Mouse (Mus musculus): ENCODE data around the gene Smim17. TPM values are rescaled to one million over a fixed set of nuclear protein-coding genes. Genes with fewer than 3 reads are reported as not detected.

Gene Smim17
- not detected in 2 replicates for polyA plus RNA-seq (2014; fragmentation: Nextera tagmentation; extraction: Ambion mirVana)

GRCm38 (mm10) chr7:6397996-6398975 lies at the start of gene Smim17:
Gene Smim17 (plus strand): TSS chr7:6398715.
- WGBS: 27% methylated on average over 25 of the region's 25 CpGs
- Histone ChIP-seq H3K36me3 (ENCODE audit: control insufficient read depth, insufficient read depth, low read length) (no peaks in the 10 kb centered on the region; the same call in none of the 2 replicates), H3K9me3 (ENCODE audit: control insufficient read depth, low read depth, low read length) (no peaks in the 10 kb centered on the region), H3K9ac (replicated peaks; ENCODE audit: low read depth, low read length) (no peak within 1 kb of the TSS), H3K27me3 (ENCODE audit: control insufficient read depth, insufficient read depth, low read length) (no peaks in the 10 kb centered on the region), H3K4me1 (ENCODE audit: control insufficient read depth, insufficient read depth, low read length) (no peaks in the 10 kb centered on the region), H3K4me2 (replicated peaks; ENCODE audit: low read depth, low read length) (peak within 1 kb of the TSS; percentile 63), H3K4me3 (ENCODE audit: low read depth, low read length) (peak within 1 kb of the TSS; percentile 39), H3K27ac (ENCODE audit: low read length) (no peak within 1 kb of the TSS)
- peak; percentile 85; the same call in 1 of the 2 replicates for ATAC-seq (ENCODE audit: insufficient number of reproducible peaks, insufficient read depth, low FRiP score, low read depth)

GRCm38 (mm10) chr7:6358121-6358520 lies 40.4 kb upstream of the Smim17 start:
- whole genome bisulfite sequencing: 52% methylated on average over 2 of the region's 2 CpGs
- Histone ChIP-seq H3K27ac (ENCODE audit: low read length) (no peak overlapping the region), H3K27me3 (ENCODE audit: control insufficient read depth, insufficient read depth, low read length) (no peaks in the 10 kb centered on the region), H3K9me3 (ENCODE audit: control insufficient read depth, low read depth, low read length) (no peaks in the 10 kb centered on the region), H3K4me1 (ENCODE audit: control insufficient read depth, insufficient read depth, low read length) (no peaks in the 10 kb centered on the region), H3K36me3 (ENCODE audit: control insufficient read depth, insufficient read depth, low read length) (peaks cover 5% of the 10 kb centered on the region; the same call in 1 of the 2 replicates), H3K4me2 (replicated peaks; ENCODE audit: low read depth, low read length) (no peak overlapping the region), H3K9ac (replicated peaks; ENCODE audit: low read depth, low read length) (no peak overlapping the region), H3K4me3 (ENCODE audit: low read depth, low read length) (no peak overlapping the region)
- no peak for ATAC-seq (ENCODE audit: insufficient number of reproducible peaks, insufficient read depth, low FRiP score, low read depth)

GRCm38 (mm10) chr7:6358937-6359590 lies 39.5 kb upstream of the Smim17 start:
- Histone ChIP-seq H3K9ac (replicated peaks; ENCODE audit: low read depth, low read length) (no peak overlapping the region), H3K27ac (ENCODE audit: low read length) (no peak overlapping the region), H3K9me3 (ENCODE audit: control insufficient read depth, low read depth, low read length) (no peaks in the 10 kb centered on the region), H3K4me1 (ENCODE audit: control insufficient read depth, insufficient read depth, low read length) (peaks cover 5% of the 10 kb centered on the region; the same call in 1 of the 2 replicates), H3K27me3 (ENCODE audit: control insufficient read depth, insufficient read depth, low read length) (no peaks in the 10 kb centered on the region), H3K36me3 (ENCODE audit: control insufficient read depth, insufficient read depth, low read length) (0 out of 2 replicates have a peak, but pooled peaks cover 2% of the 10 kb centered on the region), H3K4me3 (ENCODE audit: low read depth, low read length) (no peak overlapping the region), H3K4me2 (replicated peaks; ENCODE audit: low read depth, low read length) (no peak overlapping the region)
- no peak for ATAC-seq (ENCODE audit: insufficient number of reproducible peaks, insufficient read depth, low FRiP score, low read depth)
- 54% methylated on average over 10 of the region's 10 CpGs for WGBS

- Histone ChIP-seq H3K9ac (replicated peaks; ENCODE audit: low read depth, low read length) (no peak overlapping the region), H3K4me1 (ENCODE audit: control insufficient read depth, insufficient read depth, low read length) (peaks cover 6% of the 10 kb centered on the region; the same call in 1 of the 2 replicates), H3K4me2 (replicated peaks; ENCODE audit: low read depth, low read length) (no peak overlapping the region), H3K4me3 (ENCODE audit: low read depth, low read length) (no peak overlapping the region), H3K9me3 (ENCODE audit: control insufficient read depth, low read depth, low read length) (no peaks in the 10 kb centered on the region), H3K27me3 (ENCODE audit: control insufficient read depth, insufficient read depth, low read length) (no peaks in the 10 kb centered on the region), H3K36me3 (ENCODE audit: control insufficient read depth, insufficient read depth, low read length) (no peaks in the 10 kb centered on the region), H3K27ac (ENCODE audit: low read length) (no peak overlapping the region)
- no peak for ATAC-seq (ENCODE audit: insufficient number of reproducible peaks, insufficient read depth, low FRiP score, low read depth)
- 13% methylated on average over 9 of the region's 9 CpGs for WGBS
Measured at GRCm38 (mm10) chr7:6360477-6361060, 37.9 kb upstream of the Smim17 start.

- Histone ChIP-seq H3K36me3 (ENCODE audit: control insufficient read depth, insufficient read depth, low read length) (no peaks in the 10 kb centered on the region), H3K4me2 (replicated peaks; ENCODE audit: low read depth, low read length) (peak overlapping the region; percentile 49), H3K4me3 (ENCODE audit: low read depth, low read length) (peak overlapping the region; percentile 53), H3K27me3 (ENCODE audit: control insufficient read depth, insufficient read depth, low read length) (no peaks in the 10 kb centered on the region), H3K9me3 (ENCODE audit: control insufficient read depth, low read depth, low read length) (no peaks in the 10 kb centered on the region), H3K4me1 (ENCODE audit: control insufficient read depth, insufficient read depth, low read length) (peaks cover 6% of the 10 kb centered on the region; the same call in 1 of the 2 replicates), H3K27ac (ENCODE audit: low read length) (peak overlapping the region; percentile 82), H3K9ac (replicated peaks; ENCODE audit: low read depth, low read length) (0 out of 2 replicates have a peak overlapping the region, but pooled peaks have one; percentile 36)
- 27% methylated on average over 7 of the region's 7 CpGs for WGBS
- no peak for ATAC-seq (ENCODE audit: insufficient number of reproducible peaks, insufficient read depth, low FRiP score, low read depth)
Measured at GRCm38 (mm10) chr7:6361756-6362155, 36.8 kb upstream of the Smim17 start.

GRCm38 (mm10) chr7:6362268-6363046 lies 36.1 kb upstream of the Smim17 start:
- under 1% methylated on average over 38 of the region's 38 CpGs for WGBS
- ATAC-seq (ENCODE audit: insufficient number of reproducible peaks, insufficient read depth, low FRiP score, low read depth): peak; percentile 94
- peak overlapping the region; percentile 53 for H3K4me3 ChIP-seq (ENCODE audit: low read depth, low read length)

GRCm38 (mm10) chr7:6363047-6363488 lies 35.4 kb upstream of the Smim17 start, which contains the start of gene Zfp78:
Gene Zfp78 (plus strand): TSS chr7:6363280.
- under 1% methylated on average over 23 of the region's 23 CpGs for WGBS
- peak; percentile 80 for ATAC-seq (ENCODE audit: insufficient number of reproducible peaks, insufficient read depth, low FRiP score, low read depth)
- Histone ChIP-seq H3K4me3 (ENCODE audit: low read depth, low read length) (peak within 1 kb of the TSS; percentile 53), H3K9ac (replicated peaks; ENCODE audit: low read depth, low read length) (peak within 1 kb of the TSS; percentile 47), H3K4me2 (replicated peaks; ENCODE audit: low read depth, low read length) (peak within 1 kb of the TSS; percentile 49), H3K27ac (ENCODE audit: low read length) (peak within 1 kb of the TSS; percentile 82), H3K9me3 (ENCODE audit: control insufficient read depth, low read depth, low read length) (no peaks in the 10 kb centered on the region), H3K36me3 (ENCODE audit: control insufficient read depth, insufficient read depth, low read length) (no peaks in the 10 kb centered on the region), H3K4me1 (ENCODE audit: control insufficient read depth, insufficient read depth, low read length) (peaks cover 6% of the 10 kb centered on the region; the same call in 1 of the 2 replicates), H3K27me3 (ENCODE audit: control insufficient read depth, insufficient read depth, low read length) (no peaks in the 10 kb centered on the region)

More at GRCm38 (mm10) chr7:6362268-6363046, 36.1 kb upstream of the Smim17 start:
- no peaks in the 10 kb centered on the region for H3K36me3 ChIP-seq (ENCODE audit: control insufficient read depth, insufficient read depth, low read length)
- H3K27me3 ChIP-seq (ENCODE audit: control insufficient read depth, insufficient read depth, low read length): no peaks in the 10 kb centered on the region
- no peaks in the 10 kb centered on the region for H3K9me3 ChIP-seq (ENCODE audit: control insufficient read depth, low read depth, low read length)
- peaks cover 6% of the 10 kb centered on the region; the same call in 1 of the 2 replicates for H3K4me1 ChIP-seq (ENCODE audit: control insufficient read depth, insufficient read depth, low read length)
- H3K27ac ChIP-seq (ENCODE audit: low read length): peak overlapping the region; percentile 82
- peak overlapping the region; percentile 36; the same call in 1 of the 2 replicates for H3K9ac ChIP-seq (replicated peaks; ENCODE audit: low read depth, low read length)
- H3K4me2 ChIP-seq (replicated peaks; ENCODE audit: low read depth, low read length): peak overlapping the region; percentile 49
